Mouse (Mus musculus) thymus, postnatal 36 days (tissue): ENCODE measurements around the gene Pik3cd.
"Not testable (repeated sequence)": the region's sequence is repeated elsewhere in the genome, so short reads cannot be mapped to it uniquely, and the experiment has no call there.

Source experiments
- DNase-seq, 2 experiments: peaks; one replicate each; pipeline ENCODE4 v3.0.0; 2022; ENCODE audit warnings: mixed read lengths in 2 of 2

Pik3cd gene

DNA sequence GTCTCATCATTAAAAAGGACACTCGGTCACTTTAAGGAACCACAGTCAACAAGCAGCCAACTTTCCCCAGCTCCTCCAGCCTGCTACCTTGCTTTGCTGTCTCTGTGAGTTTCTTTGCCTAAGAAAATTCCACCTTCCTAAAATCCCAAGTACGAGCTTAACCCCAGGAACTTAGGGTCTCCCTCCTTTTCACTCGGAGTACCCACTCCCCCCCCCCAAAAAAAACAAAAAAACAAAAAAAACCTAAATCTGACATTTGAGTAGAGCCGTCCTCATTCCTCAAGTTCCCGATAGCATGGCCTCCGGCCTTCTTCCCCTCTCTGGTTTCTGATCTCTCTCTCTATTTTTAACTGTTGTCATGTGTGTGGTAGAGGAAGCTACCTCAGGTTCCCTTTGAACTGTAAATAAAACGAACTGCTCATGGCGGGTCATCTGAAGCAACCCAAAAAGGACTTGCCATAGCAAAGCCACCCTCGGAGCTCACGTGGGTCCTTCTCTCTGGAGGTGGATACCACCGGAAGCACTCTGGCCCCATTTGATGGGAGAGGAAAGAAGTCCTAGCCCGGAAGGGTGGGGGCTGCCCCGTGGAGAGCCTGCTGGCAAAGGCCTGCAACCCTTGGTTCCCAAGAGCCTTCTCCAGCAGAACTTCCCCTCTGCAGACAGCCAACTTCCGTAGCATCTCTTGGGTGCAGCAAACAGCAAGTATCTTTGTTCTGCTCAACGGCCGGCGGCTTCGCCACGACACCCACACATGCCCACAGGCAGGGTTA lies at the start of gene Pik3cd:
TSS of gene Pik3cd (minus strand) at position 362 of the 770 bp plus-strand sequence.
- DNase-seq: peak; percentile 64 to 67

GRCm38 (mm10) chr4:149750671-149751070 lies 48.3 kb upstream of the Pik3cd start:
- DNase-seq: no peak

GRCm38 (mm10) chr4:149749663-149750015 lies 47.3 kb upstream of the Pik3cd start:
- DNase-seq: not testable (repeated sequence)

- no peak for DNase-seq
Measured at GRCm38 (mm10) chr4:149749003-149749662, 46.8 kb upstream of the Pik3cd start.

GRCm38 (mm10) chr4:149744119-149744518 lies 41.7 kb upstream of the Pik3cd start:
- DNase-seq: no peak

DNA sequence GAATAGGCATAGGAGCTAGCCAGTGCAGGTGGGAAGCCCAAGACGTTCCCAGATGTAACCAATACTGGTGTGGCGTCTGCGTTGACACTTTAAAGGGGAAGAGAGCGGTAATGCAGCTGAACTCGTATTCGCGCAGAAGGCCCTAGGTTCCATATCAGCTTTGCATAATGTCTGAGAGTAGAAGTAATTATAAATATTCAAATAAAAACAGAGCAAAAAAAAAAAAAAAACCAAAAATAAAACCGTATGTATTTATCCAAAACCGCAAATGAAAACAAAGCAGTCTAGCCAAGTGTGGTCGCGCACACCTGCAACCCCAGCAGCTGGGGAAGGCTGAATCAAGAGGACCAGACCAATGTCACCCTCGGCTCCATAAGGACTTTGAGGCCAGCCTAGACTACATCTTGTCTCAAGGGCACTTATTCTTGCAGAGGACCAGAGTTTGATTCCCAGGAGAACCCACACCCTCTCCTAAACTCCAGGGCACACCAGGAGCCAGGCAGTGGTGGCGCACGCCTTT lies 39.7 kb upstream of the Pik3cd start:
- no peak for DNase-seq

GRCm38 (mm10) chr4:149740301-149740700 lies 37.9 kb upstream of the Pik3cd start:
- DNase-seq: no peak

- no peak for DNase-seq
Measured at GRCm38 (mm10) chr4:149739478-149739877, 37.1 kb upstream of the Pik3cd start.

- peak; percentile 95 for DNase-seq
Measured at GRCm38 (mm10) chr4:149737383-149738324, 35.3 kb upstream of the Pik3cd start, which contains the start of gene Tmem201. Tmem201 (minus strand) TSS chr4:149738044.

DNA sequence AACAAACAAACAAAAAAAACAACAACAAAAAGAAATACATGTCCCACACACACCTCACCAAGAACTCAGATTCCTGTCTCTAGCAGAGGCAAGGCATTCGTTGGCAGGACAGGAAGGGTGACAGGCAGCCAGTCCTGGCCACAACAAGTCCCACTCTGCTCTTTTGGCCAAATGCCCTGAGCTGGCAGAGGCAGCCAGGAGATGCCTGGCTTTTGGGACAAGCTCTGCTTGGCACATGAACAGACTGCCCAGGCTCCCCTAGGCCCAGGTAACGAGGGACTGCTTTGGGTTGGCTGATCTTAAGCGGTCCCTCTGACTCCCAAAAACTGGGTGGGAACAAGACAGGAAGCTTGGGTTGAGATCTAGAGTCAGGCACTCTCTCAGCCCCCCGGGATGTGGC lies 34.2 kb upstream of the Pik3cd start:
- DNase-seq: no peak

DNA sequence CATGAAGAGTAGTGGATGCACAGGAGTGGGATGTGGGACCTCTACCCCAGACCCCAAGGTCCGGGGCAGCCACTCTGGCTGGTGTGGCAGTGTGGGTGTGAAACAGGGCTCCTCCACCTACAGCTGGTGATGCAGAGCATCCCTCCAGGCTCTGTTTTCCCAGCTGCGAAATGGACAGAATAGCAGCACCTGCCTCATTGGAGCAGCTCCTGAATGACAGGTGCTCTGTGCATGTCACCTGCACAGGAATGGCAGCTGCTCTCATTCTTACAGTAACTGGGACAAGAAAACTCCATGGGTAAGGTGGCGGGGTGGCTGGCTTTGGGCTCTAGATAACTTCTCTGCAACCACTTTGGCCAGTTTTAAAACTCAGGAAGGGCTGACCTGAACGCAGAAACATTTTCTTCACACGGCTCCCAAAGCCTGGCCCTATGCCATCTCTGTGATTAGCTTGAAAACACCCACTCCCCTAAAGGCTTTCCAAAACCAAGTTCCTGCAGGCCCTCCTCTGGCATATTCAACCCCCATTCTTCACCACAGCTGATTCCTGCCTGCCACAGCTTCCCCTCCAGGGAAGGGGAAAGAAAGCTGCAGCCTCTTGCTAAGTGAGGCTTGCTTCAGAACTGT lies 33.4 kb upstream of the Pik3cd start:
- DNase-seq: no peak

DNA sequence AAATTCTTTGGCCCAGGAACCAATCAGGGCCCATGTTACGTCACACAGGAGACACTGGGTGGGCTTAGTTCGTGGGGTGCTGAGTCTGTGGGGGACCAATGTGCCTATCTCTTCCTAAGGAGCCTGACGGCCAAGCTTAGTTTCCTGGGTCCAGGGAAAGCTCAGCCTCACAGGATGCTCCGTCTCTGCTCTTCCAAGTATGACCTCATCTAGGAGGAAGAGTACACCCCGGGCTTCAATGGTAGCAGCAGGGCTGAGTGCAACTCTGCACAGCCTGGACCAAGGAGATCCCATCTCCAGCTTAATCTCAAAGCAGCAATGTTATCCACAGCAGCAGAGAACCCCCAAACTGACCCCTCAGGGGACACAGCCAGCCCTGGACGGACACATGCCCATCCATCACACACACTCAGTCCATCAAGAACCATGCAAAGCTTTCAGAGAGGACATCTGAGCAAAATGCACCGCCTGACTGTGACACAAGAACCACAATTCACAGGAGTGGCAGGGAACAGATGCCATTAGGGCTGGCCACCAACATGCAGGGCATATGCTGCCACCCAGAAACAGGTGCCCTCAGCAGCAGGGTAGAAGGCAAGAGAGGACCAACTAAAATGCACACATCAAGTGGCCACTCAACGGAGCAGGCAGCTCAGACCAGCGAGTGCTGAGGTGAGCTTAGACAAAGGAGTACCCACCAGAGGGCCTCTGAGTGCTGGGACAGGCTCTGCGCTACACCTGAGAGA lies 32.5 kb upstream of the Pik3cd start:
- DNase-seq: no peak

DNA sequence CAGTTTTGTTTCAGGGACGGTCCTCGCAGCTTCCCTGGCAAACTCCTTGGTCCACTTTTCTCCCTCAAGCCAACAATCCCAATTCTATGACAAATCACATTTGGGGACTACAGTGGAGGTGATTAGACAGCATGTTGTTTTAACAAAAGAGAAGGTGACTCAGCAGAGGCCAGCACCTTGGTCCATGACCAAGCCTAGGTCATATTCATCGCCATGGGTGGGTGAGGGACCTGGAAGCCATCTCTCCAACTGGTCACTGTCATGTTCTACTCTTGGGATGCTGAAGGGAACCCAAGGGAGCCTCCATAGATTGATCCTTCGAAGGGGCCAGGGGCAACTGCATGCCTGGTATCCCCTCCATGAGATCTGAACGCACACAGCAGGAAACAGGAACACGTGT lies 31.9 kb upstream of the Pik3cd start:
- no peak for DNase-seq

DNA sequence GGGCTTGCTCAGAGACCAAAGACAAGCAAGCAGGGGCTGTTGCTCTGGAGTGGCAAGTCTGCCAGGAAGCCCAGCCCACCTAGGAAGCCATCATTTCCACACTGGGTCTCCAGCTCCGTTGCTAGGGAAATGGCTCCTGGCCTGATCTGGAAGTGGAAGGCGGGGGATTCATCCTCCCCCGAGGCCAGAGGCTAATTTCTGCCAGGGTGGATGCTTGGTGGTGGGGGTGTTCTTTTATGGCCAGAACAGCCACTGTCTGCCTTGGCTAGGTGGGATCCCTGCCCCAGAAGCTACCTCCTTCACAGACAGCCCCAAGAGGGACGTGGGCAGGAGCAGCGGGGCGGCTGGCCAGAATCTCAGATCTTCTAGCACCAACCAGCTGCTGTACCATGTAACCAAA lies 31.4 kb upstream of the Pik3cd start:
- no peak for DNase-seq

DNA sequence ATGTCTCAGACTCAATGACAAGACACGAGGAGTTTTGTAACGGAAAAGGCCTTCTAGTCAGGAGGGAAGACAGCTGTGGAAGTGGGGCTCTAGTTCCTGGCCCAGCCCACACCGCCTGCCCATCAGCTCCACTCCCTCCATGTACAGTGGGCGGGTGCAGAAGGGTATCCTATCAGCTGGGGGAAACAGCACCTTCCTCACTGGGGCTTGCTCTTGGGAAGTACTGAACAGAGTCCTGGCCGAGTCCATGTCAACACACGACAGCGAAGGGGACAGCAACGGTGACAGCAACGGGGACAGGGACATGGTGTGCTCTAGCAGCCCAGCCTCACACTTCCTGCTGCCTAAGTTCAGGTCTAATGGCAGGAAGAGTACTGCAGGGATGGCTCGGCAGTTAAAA lies 30.4 kb upstream of the Pik3cd start:
- DNase-seq: no peak

DNA sequence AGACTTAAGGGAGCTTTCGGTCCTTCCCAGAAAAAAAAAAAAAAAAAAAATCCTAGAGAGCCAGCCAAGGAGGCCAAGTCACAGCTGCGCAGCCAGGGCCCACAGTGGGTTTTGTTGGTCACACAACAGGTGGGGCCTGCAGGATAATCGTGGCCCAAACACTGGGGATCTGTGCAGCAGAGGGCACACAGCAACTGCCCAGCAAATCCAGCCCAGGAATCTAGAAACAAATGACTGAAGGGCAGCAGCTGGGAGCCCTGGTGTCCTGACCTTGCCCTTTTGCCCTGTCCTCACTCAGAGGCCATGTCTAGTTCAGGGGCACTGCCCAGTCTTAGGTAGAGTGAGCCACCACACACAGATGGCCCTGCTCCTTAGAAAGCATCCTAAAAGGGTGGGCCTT lies 29.9 kb upstream of the Pik3cd start:
- DNase-seq: no peak

DNA sequence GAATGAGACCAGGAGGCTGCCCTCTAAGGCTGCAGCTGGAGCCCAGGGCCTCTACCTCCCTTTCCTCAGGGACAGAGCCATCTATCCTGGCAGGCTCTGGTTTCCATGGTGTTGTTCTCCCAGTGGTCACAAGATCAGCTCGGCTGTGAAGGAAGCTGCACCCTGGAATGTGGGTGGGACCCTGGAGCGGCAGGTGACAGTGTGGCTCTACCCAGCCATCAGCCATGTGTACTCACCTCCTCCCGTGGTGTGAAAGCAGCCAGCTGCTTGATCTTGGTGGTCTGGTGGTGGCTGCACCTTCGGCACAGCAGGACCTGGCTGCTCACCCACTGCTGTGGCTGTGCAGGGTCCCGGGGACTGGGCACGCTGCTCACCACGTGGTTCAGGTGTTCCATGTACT lies 28.5 kb upstream of the Pik3cd start:
- DNase-seq: no peak

DNA sequence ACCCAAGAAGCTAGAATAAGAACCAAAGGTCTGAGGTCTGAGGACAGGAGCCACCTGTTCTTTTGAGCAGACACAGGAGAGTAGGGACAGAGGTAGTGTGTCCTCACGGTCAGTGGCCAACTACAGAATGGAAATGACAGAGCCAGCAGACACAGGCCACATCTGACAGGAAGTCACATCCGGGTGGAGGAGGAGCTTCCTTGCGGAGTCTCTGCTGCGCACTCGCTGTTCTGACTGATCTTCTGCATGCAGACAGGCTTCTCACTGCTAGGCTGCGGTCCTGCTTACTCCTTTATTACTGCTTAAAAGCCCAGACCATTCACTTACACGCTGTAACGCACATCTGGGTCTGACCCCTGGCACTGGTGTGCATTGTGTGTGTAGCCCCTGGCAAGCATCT lies 26.4 kb upstream of the Pik3cd start:
- no peak for DNase-seq

DNA sequence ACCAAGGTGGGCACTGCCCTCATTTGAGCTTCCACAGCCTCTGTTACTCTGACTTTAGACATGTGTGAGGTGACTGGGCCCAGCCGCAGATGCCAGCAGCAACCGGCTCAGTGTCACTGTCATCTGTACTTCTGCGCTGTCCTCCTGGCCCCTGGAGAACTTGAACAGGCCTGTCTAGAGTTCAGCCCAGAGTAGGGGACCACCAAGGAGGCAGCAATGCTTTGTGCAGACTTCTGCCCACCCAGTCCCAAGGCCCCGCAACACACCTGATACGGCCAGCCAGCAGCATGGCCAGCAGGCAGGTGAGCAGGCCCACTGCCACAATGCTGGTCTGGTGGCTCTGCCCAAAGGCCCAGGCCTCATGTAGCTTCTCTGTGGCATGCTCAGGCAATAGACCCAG lies 25.3 kb upstream of the Pik3cd start:
- no peak for DNase-seq

GRCm38 (mm10) chr4:149725661-149726350 lies 23.4 kb upstream of the Pik3cd start:
- DNase-seq: peak; percentile 62 to 69

DNA sequence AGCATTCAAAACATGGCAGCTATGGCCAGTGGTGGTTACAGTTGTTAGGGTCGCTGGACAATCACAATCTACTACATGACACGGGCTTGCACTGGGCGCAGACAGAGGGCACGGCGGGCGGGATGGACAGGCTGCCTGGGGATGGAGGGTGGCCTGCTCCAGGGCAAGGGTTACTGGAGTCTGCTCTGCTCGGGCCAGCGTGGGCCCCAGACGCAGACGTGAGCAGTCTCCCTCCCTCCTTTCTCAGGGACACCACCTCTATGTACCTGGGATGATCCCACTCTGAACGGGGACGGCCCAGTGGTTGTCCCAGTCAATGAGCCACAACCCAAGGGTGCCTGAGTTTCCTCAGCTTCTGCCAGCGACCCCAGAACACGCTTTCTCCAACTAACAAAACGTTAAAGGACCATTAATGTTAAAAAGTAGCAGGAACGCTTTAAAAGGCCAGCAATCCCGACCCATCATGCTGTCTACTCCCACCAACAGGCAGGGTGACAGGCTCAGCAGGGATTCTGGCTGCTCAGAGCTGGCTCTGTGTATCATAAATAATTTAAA lies 22.6 kb upstream of the Pik3cd start:
- DNase-seq: no peak
